Comparison of ENCODE assay signal across 13 mouse cellular contexts in genomic region chr9:96879024-96879423, GRCm38 (mm10). TPM values are rescaled to one million over a fixed set of nuclear protein-coding genes. Genes with fewer than 3 reads are reported as not detected.
A peak's percentile ranks its signal among the peaks of the same experiment; 100 is the strongest.
DNase-seq lines count a peak whose midpoint lies in the region; ATAC-seq lines count a peak whose summit lies in the region.
"Had no signal": no experiment of that assay in that cellular context is flagged by ENCODE, and none has a peak within 500 bp of the region (broad histone marks: within the 10 kb centered on the region; RNA-seq: fewer than 3 reads in every experiment).

No protein-coding gene starts in this region.

- 31% methylated on average over 6 of the region's 6 CpGs for WGBS in heart, embryonic 16.5 days

- no peaks in the 10 kb centered on the region for H3K27me3 ChIP-seq in heart, embryonic 16.5 days (ENCODE audit: control insufficient read depth, insufficient read depth, low read length)
- H3K27me3 ChIP-seq: midbrain, embryonic 15.5 days had no signal

- DNase-seq in adrenal gland, adult 2 months = peak; percentile 78
- no peak for DNase-seq in adrenal gland, adult 8-10 months
- peak; percentile 96 for DNase-seq in brain, adult 2 months (ENCODE audit: low read depth, low spot score)
- DNase-seq in gastrocnemius, postnatal 10 days = peak; percentile 51
- no peak for DNase-seq in B cell, adult 2 months
- no peak for DNase-seq in urinary bladder, postnatal 14 days (ENCODE audit: low spot score)
- DNase-seq in yolk sac, embryonic 10.5 days (ENCODE audit: low spot score) = no peak
- DNase-seq: kidney, adult 9 months had no signal

- H3K9me3 ChIP-seq in heart, embryonic 16.5 days (replicated peaks; ENCODE audit: control insufficient read depth, low read length) = no peaks in the 10 kb centered on the region
- H3K9me3 ChIP-seq: G1E; liver, embryonic 15.5 days; midbrain, embryonic 15.5 days had no signal

- no peak overlapping the region for H3K4me3 ChIP-seq in heart, embryonic 16.5 days (ENCODE audit: low read length)
- H3K4me3 ChIP-seq: liver, embryonic 15.5 days; midbrain, embryonic 15.5 days had no signal

- no peak overlapping the region for H3K9ac ChIP-seq in heart, embryonic 16.5 days (ENCODE audit: low read length)
- H3K9ac ChIP-seq: liver, embryonic 15.5 days; midbrain, embryonic 15.5 days had no signal

- peak overlapping the region; percentile 48 for H3K4me2 ChIP-seq in heart, embryonic 16.5 days (ENCODE audit: low read depth, low read length)
- H3K4me2 ChIP-seq: liver, embryonic 15.5 days; midbrain, embryonic 15.5 days had no signal

- ATAC-seq in heart, embryonic 16.5 days (replicated peaks; ENCODE audit: extremely low read depth, insufficient read depth, low FRiP score) = peak; percentile 89
- ATAC-seq: activated CD4-positive, CD25-positive, alpha-beta regulatory T cell, adult 4 months; midbrain, embryonic 15.5 days had no signal

- H3K27ac ChIP-seq in heart, embryonic 16.5 days (ENCODE audit: low read length) = peak overlapping the region; percentile 92
- H3K27ac ChIP-seq: liver, embryonic 15.5 days; midbrain, embryonic 15.5 days had no signal

- H3K4me1 ChIP-seq in heart, embryonic 16.5 days (ENCODE audit: control insufficient read depth, insufficient read depth, low read length) = peaks cover 48% of the 10 kb centered on the region
- H3K4me1 ChIP-seq: liver, embryonic 15.5 days had no signal

- no peaks in the 10 kb centered on the region for H3K36me3 ChIP-seq in heart, embryonic 16.5 days (ENCODE audit: control insufficient read depth, insufficient read depth)
- H3K36me3 ChIP-seq: G1E; liver, embryonic 15.5 days; midbrain, embryonic 15.5 days had no signal

RNA-seq across cellular contexts. Expression of gene Pxylp1, which starts 13.4 kb away (rescaled TPM):
- 10 to 100 TPM in 1 of 2 experiments, 1 to 10 TPM in 1; 5.6 to 13.0 TPM for total RNA-seq in adrenal gland, adult 2 months (2021)
- polyA plus RNA-seq in adrenal gland, adult 2 months (2012; rRNA removed) = 2.7 and 2.9 TPM in 2 replicates
- total RNA-seq in adrenal gland, adult 8-10 months (2022) = 10 to 100 TPM in 2 of 4 experiments, 1 to 10 TPM in 2; 7.7 to 16.5 (median 12.9) TPM
- 1 to 10 TPM; 4.5 to 7.4 TPM for total RNA-seq in gastrocnemius, postnatal 10 days (2021)
- polyA plus RNA-seq in heart, embryonic 16.5 days (2015; fragmentation: Nextera tagmentation; extraction: Ambion mirVana) = 25.8 and 26.0 TPM in 2 replicates
- polyA plus RNA-seq: G1E had no signal

Comparison
In these comparisons a context has a peak if more than half of its experiments do, and no peak if none do; other contexts are left out.
1. DNase-seq: peak in adrenal gland, adult 2 months (single experiment), brain, adult 2 months (single experiment) and gastrocnemius, postnatal 10 days (single experiment); none in adrenal gland, adult 8-10 months (single experiment), B cell, adult 2 months (0 of 2), urinary bladder, postnatal 14 days (single experiment) and yolk sac, embryonic 10.5 days (single experiment).